Mouse (Mus musculus): ENCODE measurements at regions not wholly inside any gene's neighbourhood (a gene's known extent, or its start where the extent isn't known, plus 50 kb on each side); places are given as distances from the start of the nearest gene placed in this dataset.
A peak's percentile ranks its signal among the peaks of the same experiment; 100 is the strongest.

DNA sequence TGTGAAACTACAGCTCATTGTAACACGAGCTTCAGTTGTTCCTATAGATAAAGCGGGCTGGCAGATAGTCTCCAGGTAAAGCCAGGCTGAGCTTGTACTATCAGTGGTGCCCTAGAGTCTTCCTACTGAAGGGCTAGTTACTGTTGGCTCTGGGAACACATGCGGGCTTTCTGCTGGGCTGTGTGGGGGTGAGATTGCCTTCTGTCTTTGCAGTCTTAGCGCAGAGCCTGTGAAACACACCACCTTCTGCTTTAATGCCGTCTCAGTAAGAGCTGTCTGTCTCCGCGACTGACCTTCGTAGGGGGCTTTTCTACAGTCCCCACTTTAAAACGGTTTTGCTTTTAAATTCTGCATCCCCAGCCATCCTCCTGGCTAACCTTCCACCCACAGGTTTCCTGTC lies 76.7 kb downstream of the Trim29 start:
- no peaks in the 10 kb centered on the region for H3K9me3 ChIP-seq
- ATAC-seq (replicated peaks): no peak
- H3K36me3 ChIP-seq: no peaks in the 10 kb centered on the region
- no peak overlapping the region for H3K9ac ChIP-seq (replicated peaks)
- H3K4me1 ChIP-seq: peaks cover 6% of the 10 kb centered on the region
- H3K4me2 ChIP-seq (replicated peaks): no peak overlapping the region
- no peaks in the 10 kb centered on the region for H3K27me3 ChIP-seq
- no peak overlapping the region for H3K4me3 ChIP-seq
- WGBS: 63% methylated on average over 9 of the region's 9 CpGs
- H3K27ac ChIP-seq (replicated peaks): no peak overlapping the region

DNA sequence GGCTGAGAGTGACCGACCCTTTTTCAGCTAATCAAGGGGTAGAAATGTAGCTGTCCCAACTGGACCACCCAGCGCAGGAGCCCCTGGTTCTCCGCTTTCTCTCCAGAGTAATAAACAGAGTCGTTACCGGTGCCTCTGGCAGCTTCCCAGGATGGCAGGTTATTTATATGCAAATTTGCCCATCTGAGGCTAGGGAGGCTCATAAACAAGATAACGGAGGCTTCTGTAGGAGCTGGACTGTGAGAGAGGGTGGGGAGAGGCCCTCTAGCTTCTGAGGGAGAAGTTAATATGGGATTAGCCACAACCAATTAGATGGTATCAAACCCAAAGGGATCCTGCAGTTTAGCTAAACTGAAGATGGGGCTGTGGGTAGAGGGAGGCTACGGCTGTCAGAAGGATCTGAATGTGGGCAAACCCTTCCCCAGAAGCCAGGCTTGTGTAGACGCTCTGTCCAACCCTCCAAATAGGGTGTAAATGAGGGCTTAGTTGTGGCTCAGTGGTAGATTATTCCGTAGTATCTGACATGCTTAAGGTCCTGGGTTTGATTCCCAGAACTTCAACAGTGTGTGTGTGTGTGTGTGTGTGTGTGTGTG lies 78.9 kb downstream of the Trim29 start:
- H3K27me3 ChIP-seq: no peaks in the 10 kb centered on the region
- no peak overlapping the region for H3K4me2 ChIP-seq (replicated peaks)
- 4% methylated on average over 9 of the region's 9 CpGs for WGBS
- no peak overlapping the region for H3K9ac ChIP-seq (replicated peaks)
- no peak overlapping the region for H3K27ac ChIP-seq (replicated peaks)
- H3K9me3 ChIP-seq: no peaks in the 10 kb centered on the region
- ATAC-seq (replicated peaks): no peak
- no peak overlapping the region for H3K4me3 ChIP-seq
- H3K4me1 ChIP-seq: peaks cover 6% of the 10 kb centered on the region
- no peaks in the 10 kb centered on the region for H3K36me3 ChIP-seq

GRCm38 (mm10) chr9:43392467-43393064 lies 81.9 kb downstream of the Trim29 start:
- ATAC-seq (replicated peaks): no peak
- Histone ChIP-seq H3K9me3 (no peaks in the 10 kb centered on the region), H3K4me2 (replicated peaks) (no peak overlapping the region), H3K27ac (replicated peaks) (no peak overlapping the region), H3K27me3 (no peaks in the 10 kb centered on the region), H3K9ac (replicated peaks) (no peak overlapping the region), H3K4me1 (peaks cover 6% of the 10 kb centered on the region), H3K4me3 (no peak overlapping the region), H3K36me3 (no peaks in the 10 kb centered on the region)
- WGBS: 93% methylated on average over 6 of the region's 6 CpGs

- Histone ChIP-seq H3K27me3 (no peaks in the 10 kb centered on the region), H3K4me3 (no peak overlapping the region), H3K9me3 (no peaks in the 10 kb centered on the region), H3K27ac (replicated peaks) (no peak overlapping the region), H3K9ac (replicated peaks) (no peak overlapping the region), H3K36me3 (no peaks in the 10 kb centered on the region), H3K4me2 (replicated peaks) (no peak overlapping the region), H3K4me1 (peaks cover 6% of the 10 kb centered on the region)
- 36% methylated on average over 5 of the region's 5 CpGs for WGBS
- ATAC-seq (replicated peaks): no peak
Measured at GRCm38 (mm10) chr9:43394204-43394603, 83.6 kb downstream of the Trim29 start.

DNA sequence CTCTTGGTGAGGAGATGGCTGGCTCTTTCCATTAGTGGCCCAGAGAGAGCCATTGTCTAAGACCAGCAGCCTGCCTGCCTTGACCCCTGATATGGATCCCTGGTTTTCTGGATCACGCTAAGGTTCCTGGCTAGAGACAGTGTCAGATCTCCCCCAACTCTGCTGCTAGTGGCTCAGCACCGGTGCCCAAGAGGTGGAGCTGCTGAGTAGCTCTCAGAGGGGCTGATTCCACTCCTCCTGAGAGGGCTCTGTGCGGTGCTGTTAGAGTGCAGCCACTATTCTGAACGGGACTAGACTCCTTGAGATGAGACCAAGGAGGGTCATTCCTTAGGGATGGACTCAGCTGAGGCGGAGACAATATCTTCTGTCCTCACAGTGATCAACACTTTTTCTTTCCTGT lies 84.6 kb downstream of the Trim29 start:
- no peaks in the 10 kb centered on the region for H3K9me3 ChIP-seq
- no peaks in the 10 kb centered on the region for H3K36me3 ChIP-seq
- H3K9ac ChIP-seq (replicated peaks): no peak overlapping the region
- no peaks in the 10 kb centered on the region for H3K27me3 ChIP-seq
- ATAC-seq (replicated peaks): no peak
- no peak overlapping the region for H3K4me2 ChIP-seq (replicated peaks)
- no peaks in the 10 kb centered on the region for H3K4me1 ChIP-seq
- no peak overlapping the region for H3K4me3 ChIP-seq
- WGBS: 46% methylated on average over 5 of the region's 5 CpGs
- H3K27ac ChIP-seq (replicated peaks): no peak overlapping the region

DNA sequence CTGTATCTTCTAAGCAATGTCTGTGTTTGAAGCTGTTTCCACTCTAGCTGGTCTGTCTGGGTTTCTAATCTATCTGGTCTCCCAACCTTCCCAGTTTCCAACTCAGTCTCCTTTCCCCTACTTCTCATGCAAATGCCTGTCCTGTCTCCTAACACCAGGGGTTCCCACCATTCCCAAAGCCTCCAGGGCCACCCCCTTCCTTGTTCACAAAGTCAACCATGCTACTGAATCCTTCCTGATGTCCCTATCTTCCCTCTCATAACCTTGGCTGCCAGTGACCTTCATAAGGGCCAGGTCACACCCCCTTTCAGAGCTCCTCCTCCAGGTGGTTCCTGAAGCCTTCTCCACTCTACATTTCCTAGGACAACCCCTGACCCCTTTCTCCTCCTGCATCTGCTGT lies 85.9 kb downstream of the Trim29 start:
- Histone ChIP-seq H3K27me3 (no peaks in the 10 kb centered on the region), H3K36me3 (no peaks in the 10 kb centered on the region), H3K27ac (replicated peaks) (no peak overlapping the region), H3K4me1 (no peaks in the 10 kb centered on the region), H3K4me2 (replicated peaks) (no peak overlapping the region), H3K9me3 (no peaks in the 10 kb centered on the region), H3K4me3 (no peak overlapping the region), H3K9ac (replicated peaks) (no peak overlapping the region)
- ATAC-seq (replicated peaks): no peak

DNA sequence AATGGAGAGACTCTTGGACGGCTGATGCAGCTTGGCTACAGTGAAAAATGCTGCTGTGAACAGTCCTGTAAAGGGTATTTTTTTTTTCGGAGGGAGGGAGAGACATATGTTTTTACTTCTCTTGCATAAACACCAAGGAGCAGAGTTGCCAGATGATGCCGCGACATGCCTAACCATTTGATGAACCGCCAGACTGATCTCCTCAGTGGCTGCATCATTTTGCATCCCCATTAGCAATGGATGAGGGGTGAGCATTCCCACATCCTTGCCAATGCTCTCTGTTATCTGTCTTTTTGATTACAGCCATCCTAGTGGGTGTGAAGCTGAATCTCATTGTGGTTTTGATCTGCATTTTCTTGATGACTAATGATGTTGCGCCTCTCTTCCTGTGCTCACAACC lies 97.8 kb downstream of the Trim29 start:
- Histone ChIP-seq H3K9ac (replicated peaks) (no peak overlapping the region), H3K36me3 (no peaks in the 10 kb centered on the region), H3K4me1 (peaks cover 13% of the 10 kb centered on the region; the same call in 1 of the 2 replicates), H3K4me2 (replicated peaks) (no peak overlapping the region), H3K4me3 (no peak overlapping the region), H3K27ac (replicated peaks) (no peak overlapping the region), H3K9me3 (no peaks in the 10 kb centered on the region), H3K27me3 (no peaks in the 10 kb centered on the region)
- no peak for ATAC-seq (replicated peaks)
- whole genome bisulfite sequencing: 53% methylated on average over 6 of the region's 6 CpGs

- Histone ChIP-seq H3K9me3 (no peaks in the 10 kb centered on the region), H3K4me3 (no peak overlapping the region), H3K27me3 (no peaks in the 10 kb centered on the region), H3K27ac (replicated peaks) (no peak overlapping the region), H3K9ac (replicated peaks) (no peak overlapping the region), H3K4me1 (peaks cover 13% of the 10 kb centered on the region; the same call in 1 of the 2 replicates), H3K4me2 (replicated peaks) (no peak overlapping the region), H3K36me3 (no peaks in the 10 kb centered on the region)
- peak; percentile 57; the same call in 1 of the 2 replicates for ATAC-seq (replicated peaks)
- 55% methylated on average over 3 of the region's 3 CpGs for WGBS
Measured at GRCm38 (mm10) chr9:43412473-43412872, 101.8 kb downstream of the Trim29 start.

DNA sequence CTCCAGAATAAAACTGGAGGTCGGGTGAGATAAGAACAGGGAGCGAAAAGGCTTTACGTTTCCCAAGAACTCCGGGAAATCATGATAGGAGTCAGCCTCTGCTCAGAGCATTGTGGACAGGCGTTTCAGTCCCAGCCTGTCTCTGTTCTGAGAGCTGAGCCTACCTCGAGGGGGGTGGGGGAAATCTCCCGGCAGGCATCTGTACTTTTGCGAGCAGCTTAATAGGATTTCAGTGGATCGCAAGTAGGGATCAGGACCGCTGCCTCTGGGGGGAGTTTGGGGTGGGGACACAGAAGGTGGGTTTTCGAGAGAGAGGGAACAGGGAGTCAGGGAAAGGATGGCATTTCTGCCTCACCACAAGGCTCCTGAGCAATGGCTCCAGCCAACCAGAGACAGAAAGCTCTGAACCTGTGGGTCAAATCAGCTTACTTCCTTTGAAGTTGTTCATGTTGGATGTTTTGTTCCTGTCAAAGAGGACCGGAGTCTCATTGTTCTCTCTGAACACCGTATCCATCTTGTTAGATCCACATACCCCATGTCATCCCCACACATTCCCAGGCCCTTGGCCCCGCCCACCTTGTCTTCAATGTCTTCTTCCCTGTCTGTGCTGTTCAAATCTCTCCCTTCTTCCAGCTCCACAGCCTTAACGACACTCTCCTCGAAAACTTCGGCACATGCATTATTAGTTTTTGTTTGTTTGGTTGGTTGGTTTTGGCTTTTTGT lies 109.5 kb downstream of the Trim29 start:
- no peaks in the 10 kb centered on the region for H3K9me3 ChIP-seq
- H3K9ac ChIP-seq (replicated peaks): no peak overlapping the region
- no peaks in the 10 kb centered on the region for H3K36me3 ChIP-seq
- no peak overlapping the region for H3K27ac ChIP-seq (replicated peaks)
- no peaks in the 10 kb centered on the region; the same call in 1 of the 2 replicates for H3K27me3 ChIP-seq
- H3K4me3 ChIP-seq: no peak overlapping the region
- 0 out of 2 replicates have a peak, but pooled peaks cover 4% of the 10 kb centered on the region for H3K4me1 ChIP-seq
- no peak overlapping the region for H3K4me2 ChIP-seq (replicated peaks)
- no peak for ATAC-seq (replicated peaks)
- WGBS: 14% methylated on average over 17 of the region's 17 CpGs

- WGBS: 39% methylated on average over 7 of the region's 7 CpGs
- H3K9me3 ChIP-seq: no peaks in the 10 kb centered on the region
Measured at GRCm38 (mm10) chr9:43427007-43427406, 116.4 kb downstream of the Trim29 start.

DNA sequence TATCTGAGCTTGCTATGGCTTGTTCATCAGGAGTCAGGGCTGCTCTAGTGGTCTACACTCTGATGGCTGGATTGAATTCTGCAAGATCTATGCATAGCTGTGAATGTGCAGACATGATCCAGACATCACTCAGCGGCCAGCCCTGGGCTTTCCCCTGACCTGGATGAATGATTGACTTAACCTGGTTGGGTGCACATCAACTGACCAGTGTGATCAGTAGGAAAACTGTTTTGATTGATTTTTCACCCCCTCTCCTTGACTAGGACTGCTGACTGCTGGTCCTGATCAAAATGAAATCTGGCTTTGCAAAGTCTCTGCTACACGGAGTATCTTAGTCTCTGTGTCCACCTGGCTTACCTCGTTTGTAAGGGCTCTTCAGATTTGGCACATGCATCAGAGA lies 123.3 kb downstream of the Trim29 start:
- no peak overlapping the region for H3K4me3 ChIP-seq
- peaks cover 9% of the 10 kb centered on the region; the same call in 1 of the 2 replicates for H3K4me1 ChIP-seq
- H3K36me3 ChIP-seq: no peaks in the 10 kb centered on the region
- no peak for ATAC-seq (replicated peaks)
- no peaks in the 10 kb centered on the region for H3K27me3 ChIP-seq
- no peak overlapping the region; the same call in 1 of the 2 replicates for H3K27ac ChIP-seq (replicated peaks)
- 75% methylated on average over 3 of the region's 3 CpGs for WGBS
- H3K9ac ChIP-seq (replicated peaks): no peak overlapping the region
- no peak overlapping the region for H3K4me2 ChIP-seq (replicated peaks)
- no peaks in the 10 kb centered on the region for H3K9me3 ChIP-seq

More at GRCm38 (mm10) chr9:43427007-43427406, 116.4 kb downstream of the Trim29 start:
- no peak overlapping the region for H3K4me2 ChIP-seq (replicated peaks)
- H3K36me3 ChIP-seq: no peaks in the 10 kb centered on the region
- no peak for ATAC-seq (replicated peaks)
- H3K27ac ChIP-seq (replicated peaks): no peak overlapping the region
- no peaks in the 10 kb centered on the region for H3K27me3 ChIP-seq
- no peak overlapping the region for H3K4me3 ChIP-seq
- no peak overlapping the region for H3K9ac ChIP-seq (replicated peaks)
- no peaks in the 10 kb centered on the region for H3K4me1 ChIP-seq

DNA sequence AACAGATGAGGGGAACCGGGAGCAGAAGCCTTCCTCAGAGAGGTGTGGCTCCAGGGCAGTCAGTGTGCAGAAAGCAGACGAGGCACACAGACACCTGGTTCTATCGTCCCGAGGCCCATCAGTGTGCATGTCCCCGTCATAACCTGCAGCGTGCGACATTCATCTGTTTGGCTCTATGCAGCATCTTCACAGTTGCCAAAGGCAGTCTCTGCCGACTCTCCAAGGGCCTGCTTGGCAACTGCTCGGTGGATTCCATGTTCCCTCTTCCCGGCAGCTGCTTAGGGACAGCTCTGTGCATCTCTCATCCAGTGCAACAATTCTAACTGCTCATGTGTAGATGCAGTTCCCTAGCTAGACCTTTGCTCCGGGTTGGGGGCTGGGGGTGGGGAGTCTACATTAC lies 127.8 kb downstream of the Trim29 start:
- H3K4me2 ChIP-seq (replicated peaks): no peak overlapping the region
- H3K27me3 ChIP-seq: no peaks in the 10 kb centered on the region
- WGBS: 75% methylated on average over 11 of the region's 11 CpGs
- H3K9ac ChIP-seq (replicated peaks): no peak overlapping the region
- peaks cover 12% of the 10 kb centered on the region for H3K4me1 ChIP-seq
- H3K4me3 ChIP-seq: no peak overlapping the region
- no peak for ATAC-seq (replicated peaks)
- no peaks in the 10 kb centered on the region for H3K36me3 ChIP-seq
- no peaks in the 10 kb centered on the region for H3K9me3 ChIP-seq
- no peak overlapping the region for H3K27ac ChIP-seq (replicated peaks)

Measured in forebrain, embryonic 15.5 days (tissue).